Mouse (Mus musculus) lung, embryonic 15.5 days (tissue): Measurements from ENCODE around the gene Gng7. TPM values are rescaled to one million over a fixed set of nuclear protein-coding genes. Genes with fewer than 3 reads are reported as not detected.

Experiments used
- ATAC-seq: fragments of 200-750 bp; cut with Nextera tagmentation; 2 replicates; pipeline ENCODE4 v1.8.0; 2017; ENCODE audit warnings: moderate number of reproducible peaks, borderline replicate concordance; ENCODE audit not compliant: low FRiP score, low TSS enrichment; ENCODE audit errors: extremely low read depth
- H3K27ac ChIP-seq: fragments of 300-500 bp; sonication (generic); 2 replicates; pipeline ENCODE4 v1.5.1; 2015; ENCODE audit warnings: moderate library complexity, mild to moderate bottlenecking, inconsistent platforms
- H3K27me3 ChIP-seq: fragments of 300-500 bp; sonication (generic); 2 replicates; pipeline ENCODE4 v1.6.1; 2015; ENCODE audit warnings: inconsistent platforms
- H3K36me3 ChIP-seq: fragments of 300-500 bp; sonication (generic); 2 replicates; pipeline ENCODE4 v1.6.1; 2015; ENCODE audit warnings: inconsistent platforms
- H3K4me1 ChIP-seq: fragments of 300-500 bp; sonication (generic); 2 replicates; pipeline ENCODE4 v1.6.1; 2015; ENCODE audit warnings: inconsistent platforms
- H3K4me2 ChIP-seq: fragments of 300-500 bp; sonication (generic); 2 replicates; pipeline ENCODE4 v1.6.1; 2015; ENCODE audit warnings: inconsistent platforms, mild to moderate bottlenecking, moderate library complexity
- H3K4me3 ChIP-seq: fragments of 300-500 bp; sonication (generic); 2 replicates; pipeline ENCODE4 v1.5.1; 2015; ENCODE audit warnings: mild to moderate bottlenecking, inconsistent platforms
- H3K9ac ChIP-seq: fragments of 300-500 bp; sonication (generic); 2 replicates; pipeline ENCODE4 v1.6.1; 2015; ENCODE audit warnings: inconsistent platforms
- H3K9me3 ChIP-seq: fragments of 300-500 bp; sonication (generic); 2 replicates; pipeline ENCODE4 v1.6.1; 2016; ENCODE audit warnings: inconsistent platforms
- WGBS: fragments of 180-500 bp; shearing (Covaris S2); methylation state at CpG from one replicate; pipeline ENCODE4 v1.1.7; 2015; 5-methylcytosine and 5-hydroxymethylcytosine counted together
- polyA plus RNA-seq: library from polyadenylated mRNA; unstranded; fragments of >200 nt; fragmentation: Nextera tagmentation; extraction: Ambion mirVana; gene quantifications from 2 replicates; pipeline ENCODE4 v1.2.1, GENCODE M21; 2015

Gng7 gene
- polyA plus RNA-seq, 1 experiment from 2014 or later = 6.6 TPM

DNA sequence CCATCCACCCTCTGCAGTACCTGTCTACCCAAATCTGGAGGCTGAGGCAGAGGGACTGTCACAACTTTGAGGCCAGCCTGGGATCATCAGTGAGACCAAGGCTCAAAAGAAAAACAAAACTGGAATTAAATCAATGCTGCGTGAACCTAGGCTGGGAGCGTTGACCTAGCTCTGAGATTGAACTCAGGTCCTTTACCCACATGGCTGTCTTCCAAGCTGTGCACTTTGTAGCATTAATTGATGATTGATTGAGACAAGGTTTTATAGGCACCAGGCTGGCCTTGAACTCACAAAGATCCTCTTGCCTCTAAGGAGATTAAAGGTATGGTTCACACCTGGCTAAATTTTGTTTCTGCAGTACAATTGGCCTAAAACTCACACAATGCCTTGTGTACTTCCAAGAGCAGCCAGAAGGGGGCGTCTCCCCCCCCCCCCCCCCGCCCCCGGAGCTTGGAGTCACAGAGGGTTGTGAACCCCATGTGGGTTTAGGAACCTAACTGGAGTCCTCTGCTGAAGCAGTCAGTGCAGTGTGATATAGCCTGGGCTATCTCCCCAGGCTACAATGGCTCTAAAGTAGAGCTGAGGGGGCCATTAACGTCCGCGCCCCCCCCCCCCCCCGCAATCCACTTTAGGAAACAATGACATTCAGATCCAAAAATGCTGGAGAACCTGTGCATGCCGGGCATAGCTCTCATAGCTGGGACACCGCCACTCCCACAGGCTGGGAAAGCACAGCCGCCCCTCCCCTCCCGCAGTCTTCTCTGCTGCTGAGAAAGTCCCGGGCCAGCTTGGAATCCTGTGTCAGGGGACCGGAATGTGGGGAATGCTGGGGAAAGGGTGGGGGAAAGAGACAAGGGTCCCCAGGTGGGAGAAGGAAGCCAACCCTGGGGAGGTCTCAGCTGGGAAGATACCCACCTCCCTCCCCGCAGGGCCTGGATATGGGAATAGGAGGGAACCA, 53.9 kb downstream of the Gng7 start:
- Histone ChIP-seq H3K4me3 (no peak overlapping the region), H3K27me3 (no peaks in the 10 kb centered on the region), H3K9me3 (no peaks in the 10 kb centered on the region), H3K4me1 (peaks cover 53% of the 10 kb centered on the region), H3K9ac (0 out of 2 replicates have a peak overlapping the region, but pooled peaks have one; percentile 13), H3K27ac (peak overlapping the region; percentile 96), H3K36me3 (no peaks in the 10 kb centered on the region), H3K4me2 (peak overlapping the region; percentile 39)
- WGBS = 10% methylated on average over 16 of the region's 16 CpGs
- peak; percentile 57; the same call in 1 of the 2 replicates for ATAC-seq

DNA sequence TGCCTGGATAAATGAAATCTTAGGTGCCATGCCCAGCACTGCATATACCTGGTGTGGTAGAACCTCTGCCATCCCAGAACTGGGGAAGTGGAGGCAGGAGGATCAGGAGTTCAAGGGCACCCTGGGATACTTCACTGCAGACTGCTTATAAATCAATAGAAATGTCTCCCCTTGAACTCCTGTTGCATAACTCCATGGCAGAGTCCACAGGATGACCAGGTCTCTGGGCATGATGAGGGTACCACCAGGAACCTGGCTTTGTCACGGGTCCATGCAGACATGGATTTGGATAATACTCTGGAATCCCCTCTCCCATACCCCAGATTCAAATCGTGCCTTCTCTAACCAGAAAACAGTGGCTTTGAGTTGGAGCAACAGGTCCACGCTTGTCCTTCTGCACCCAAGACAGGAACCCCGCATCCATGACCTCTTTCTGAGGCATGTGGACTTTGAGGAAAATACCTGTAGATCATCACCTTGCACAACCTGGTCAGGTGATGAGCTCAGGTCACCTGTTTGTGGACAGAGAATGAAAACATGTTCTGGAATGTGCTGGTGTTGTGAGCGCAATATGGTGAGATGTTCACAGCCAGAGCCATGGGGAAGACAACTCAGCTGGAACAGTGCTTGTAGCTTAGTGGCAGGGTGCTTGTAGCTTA, 55.6 kb downstream of the Gng7 start:
- Histone ChIP-seq H3K9ac (no peak overlapping the region), H3K9me3 (no peaks in the 10 kb centered on the region), H3K4me3 (no peak overlapping the region), H3K27ac (no peak overlapping the region), H3K36me3 (no peaks in the 10 kb centered on the region), H3K4me2 (no peak overlapping the region), H3K27me3 (no peaks in the 10 kb centered on the region), H3K4me1 (peaks cover 59% of the 10 kb centered on the region)
- WGBS = 92% methylated on average over 5 of the region's 5 CpGs
- no peak for ATAC-seq

DNA sequence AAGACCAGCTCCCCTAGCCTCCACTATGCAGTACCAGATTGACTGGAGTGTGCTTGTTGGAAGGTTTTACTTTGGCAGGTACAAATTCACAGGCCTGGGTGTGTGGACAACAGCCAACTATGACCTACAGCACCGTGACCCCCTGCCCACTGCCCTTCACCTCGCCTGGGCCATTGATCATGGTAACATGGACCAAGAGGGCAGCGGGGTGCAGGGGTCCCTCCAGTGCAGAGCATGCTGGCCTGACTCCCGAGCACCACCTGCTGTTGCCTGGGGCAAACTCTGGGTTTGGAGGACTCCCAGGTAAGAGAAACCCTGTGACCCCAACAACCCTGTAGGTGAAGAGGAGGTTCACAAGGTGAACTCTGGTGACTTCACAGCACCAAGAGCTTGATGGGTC, 57.0 kb downstream of the Gng7 start:
- no peak for ATAC-seq
- Histone ChIP-seq H3K27me3 (no peaks in the 10 kb centered on the region), H3K36me3 (no peaks in the 10 kb centered on the region), H3K9me3 (no peaks in the 10 kb centered on the region), H3K27ac (no peak overlapping the region), H3K4me2 (no peak overlapping the region), H3K4me3 (no peak overlapping the region), H3K4me1 (peaks cover 46% of the 10 kb centered on the region), H3K9ac (no peak overlapping the region)
- 63% methylated on average over 4 of the region's 4 CpGs for WGBS

DNA sequence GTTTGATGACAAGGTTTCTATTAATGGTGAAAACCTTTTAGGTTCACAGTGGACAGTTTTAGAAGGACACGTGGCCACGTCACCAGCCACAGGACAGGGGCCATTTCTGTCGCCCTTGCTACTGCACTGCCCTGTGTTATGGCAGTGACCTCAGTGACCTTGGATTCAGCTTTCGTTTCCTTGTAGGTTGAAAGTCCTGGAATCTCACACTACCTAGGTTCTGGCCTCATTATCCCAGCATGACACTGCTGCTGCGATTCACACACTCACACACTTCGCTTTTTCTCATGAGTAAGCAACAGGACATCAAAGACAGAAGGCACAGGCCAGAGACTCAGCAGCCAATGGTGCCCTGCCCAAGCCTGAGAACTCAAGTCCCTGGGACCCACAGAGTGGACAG, 57.8 kb downstream of the Gng7 start:
- Histone ChIP-seq H3K9me3 (no peaks in the 10 kb centered on the region), H3K27ac (no peak overlapping the region), H3K4me3 (no peak overlapping the region), H3K4me1 (peaks cover 37% of the 10 kb centered on the region), H3K27me3 (no peaks in the 10 kb centered on the region), H3K9ac (no peak overlapping the region), H3K36me3 (no peaks in the 10 kb centered on the region), H3K4me2 (no peak overlapping the region)
- no peak for ATAC-seq
- WGBS = 83% methylated on average over 6 of the region's 6 CpGs

DNA sequence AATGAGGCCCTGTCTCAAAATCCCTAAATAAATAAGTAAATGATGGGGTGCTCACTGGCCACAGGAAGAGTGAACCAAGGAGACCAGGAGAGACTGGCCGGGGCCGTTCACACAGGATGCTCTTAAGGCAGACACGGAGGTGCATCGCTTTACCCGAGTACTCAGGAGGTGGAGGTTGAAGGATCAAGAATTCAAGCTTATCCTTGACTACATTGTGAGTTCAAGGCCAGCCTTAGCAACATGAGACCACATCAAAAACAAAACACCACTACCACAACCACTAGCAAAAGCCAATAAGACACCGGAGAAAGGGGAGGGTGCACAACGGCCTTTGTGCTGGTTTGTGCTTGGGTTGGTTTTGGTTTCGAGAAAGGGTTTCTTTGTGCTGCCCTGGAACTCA, 58.4 kb downstream of the Gng7 start:
- Histone ChIP-seq H3K9ac (no peak overlapping the region), H3K4me2 (no peak overlapping the region), H3K9me3 (no peaks in the 10 kb centered on the region), H3K4me1 (peaks cover 31% of the 10 kb centered on the region), H3K27me3 (no peaks in the 10 kb centered on the region), H3K36me3 (no peaks in the 10 kb centered on the region), H3K27ac (no peak overlapping the region), H3K4me3 (no peak overlapping the region)
- WGBS = 91% methylated on average over 8 of the region's 8 CpGs
- ATAC-seq = no peak

DNA sequence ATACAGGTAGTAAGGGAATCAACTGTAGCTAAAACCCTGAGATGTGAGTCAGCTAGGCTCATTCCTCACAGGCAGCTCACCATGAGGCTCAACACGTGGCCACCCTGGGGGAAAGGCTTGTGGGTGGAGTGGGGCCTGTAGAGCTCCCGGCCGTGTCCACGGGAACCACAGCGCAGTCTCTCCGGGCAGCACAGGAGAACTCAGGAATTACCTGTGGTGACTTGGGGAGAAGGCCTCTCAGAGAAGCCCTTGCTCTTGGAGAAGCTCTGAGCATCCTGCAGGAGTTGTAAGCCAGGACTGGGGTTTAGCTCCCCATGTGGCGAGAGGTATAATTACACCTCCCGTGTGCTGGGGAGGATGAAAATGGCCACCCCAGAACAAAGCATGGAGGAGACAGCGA, 59.2 kb downstream of the Gng7 start:
- peaks cover 23% of the 10 kb centered on the region for H3K4me1 ChIP-seq
- no peak for ATAC-seq
- no peaks in the 10 kb centered on the region for H3K36me3 ChIP-seq
- no peak overlapping the region for H3K9ac ChIP-seq
- H3K4me2 ChIP-seq = no peak overlapping the region
- H3K27me3 ChIP-seq = no peaks in the 10 kb centered on the region
- H3K4me3 ChIP-seq = no peak overlapping the region
- peak overlapping the region; percentile 60 for H3K27ac ChIP-seq
- no peaks in the 10 kb centered on the region for H3K9me3 ChIP-seq
- 22% methylated on average over 9 of the region's 9 CpGs for WGBS

DNA sequence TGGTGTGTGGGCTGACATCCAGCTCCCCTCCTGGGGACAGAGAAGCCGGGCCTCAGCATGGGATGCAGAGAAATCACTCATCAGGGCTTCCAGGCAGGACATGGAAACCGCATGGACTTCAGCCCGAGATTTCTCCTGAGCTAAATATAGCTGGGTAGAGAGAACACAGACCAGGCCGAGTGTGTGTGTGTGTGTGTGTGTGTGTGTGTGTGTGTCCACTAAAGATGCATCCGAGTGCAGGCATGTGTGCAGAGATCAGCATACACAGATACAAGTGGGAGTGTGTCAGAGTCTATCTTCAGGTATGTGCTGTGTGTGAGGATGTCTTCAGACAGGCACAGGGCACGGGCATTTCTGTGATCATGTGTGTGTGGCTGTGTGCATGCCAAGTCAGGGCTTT, 59.9 kb downstream of the Gng7 start:
- Histone ChIP-seq H3K4me3 (no peak overlapping the region), H3K9ac (no peak overlapping the region), H3K9me3 (no peaks in the 10 kb centered on the region), H3K4me1 (peaks cover 19% of the 10 kb centered on the region), H3K27ac (peak overlapping the region; percentile 60), H3K36me3 (no peaks in the 10 kb centered on the region), H3K4me2 (no peak overlapping the region), H3K27me3 (no peaks in the 10 kb centered on the region)
- WGBS = 44% methylated on average over 6 of the region's 6 CpGs
- ATAC-seq = peak; percentile 40; the same call in 1 of the 2 replicates

DNA sequence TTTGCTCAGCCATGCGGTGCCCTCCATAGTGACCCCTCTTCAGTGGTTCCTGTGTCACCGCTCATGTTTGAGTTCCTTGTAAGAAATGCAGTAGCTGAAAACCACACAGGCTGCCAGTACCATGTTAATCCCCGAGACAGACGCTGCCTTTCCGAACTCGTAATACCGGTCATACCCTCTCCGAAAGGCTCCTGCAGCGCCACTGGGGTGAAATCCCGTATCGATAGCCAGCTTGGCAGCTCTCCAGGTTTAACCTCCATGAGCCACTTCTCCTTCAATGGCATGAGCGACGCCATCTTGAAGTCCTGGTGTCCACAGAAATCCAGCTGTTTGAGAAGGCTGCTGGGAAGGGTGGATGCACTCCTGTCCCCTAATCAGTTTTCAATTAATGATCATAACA, 60.3 kb downstream of the Gng7 start:
- no peak for ATAC-seq
- no peak overlapping the region for H3K9ac ChIP-seq
- H3K4me3 ChIP-seq = no peak overlapping the region
- 46% methylated on average over 13 of the region's 13 CpGs for WGBS
- H3K36me3 ChIP-seq = no peaks in the 10 kb centered on the region
- no peak overlapping the region for H3K4me2 ChIP-seq
- H3K27ac ChIP-seq = peak overlapping the region; percentile 60
- H3K9me3 ChIP-seq = no peaks in the 10 kb centered on the region
- H3K4me1 ChIP-seq = peaks cover 20% of the 10 kb centered on the region
- H3K27me3 ChIP-seq = no peaks in the 10 kb centered on the region

DNA sequence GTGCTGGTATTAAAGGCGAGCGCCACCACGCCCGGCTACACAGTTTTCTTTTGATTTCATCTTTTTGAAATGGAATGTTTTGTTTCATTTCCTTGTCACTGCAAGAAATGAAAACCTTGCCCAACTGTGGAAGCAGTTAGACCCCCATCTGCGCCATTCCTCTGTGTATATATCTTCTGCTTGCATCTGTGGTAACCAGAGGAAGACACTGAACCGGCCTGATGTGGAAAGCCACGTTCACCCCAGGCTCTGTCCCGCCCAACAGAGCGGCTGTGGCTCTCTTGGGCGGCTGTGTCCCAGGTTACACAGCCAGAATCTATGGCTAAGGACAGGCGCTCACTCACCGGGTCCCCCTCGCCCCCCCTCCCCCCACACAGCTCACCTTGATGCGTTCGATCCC, 62.3 kb downstream of the Gng7 start:
- Histone ChIP-seq H3K4me3 (no peak overlapping the region), H3K9ac (no peak overlapping the region), H3K4me1 (peaks cover 39% of the 10 kb centered on the region), H3K9me3 (no peaks in the 10 kb centered on the region), H3K36me3 (no peaks in the 10 kb centered on the region), H3K27me3 (no peaks in the 10 kb centered on the region), H3K4me2 (no peak overlapping the region), H3K27ac (no peak overlapping the region)
- WGBS = 66% methylated on average over 15 of the region's 15 CpGs
- no peak for ATAC-seq

DNA sequence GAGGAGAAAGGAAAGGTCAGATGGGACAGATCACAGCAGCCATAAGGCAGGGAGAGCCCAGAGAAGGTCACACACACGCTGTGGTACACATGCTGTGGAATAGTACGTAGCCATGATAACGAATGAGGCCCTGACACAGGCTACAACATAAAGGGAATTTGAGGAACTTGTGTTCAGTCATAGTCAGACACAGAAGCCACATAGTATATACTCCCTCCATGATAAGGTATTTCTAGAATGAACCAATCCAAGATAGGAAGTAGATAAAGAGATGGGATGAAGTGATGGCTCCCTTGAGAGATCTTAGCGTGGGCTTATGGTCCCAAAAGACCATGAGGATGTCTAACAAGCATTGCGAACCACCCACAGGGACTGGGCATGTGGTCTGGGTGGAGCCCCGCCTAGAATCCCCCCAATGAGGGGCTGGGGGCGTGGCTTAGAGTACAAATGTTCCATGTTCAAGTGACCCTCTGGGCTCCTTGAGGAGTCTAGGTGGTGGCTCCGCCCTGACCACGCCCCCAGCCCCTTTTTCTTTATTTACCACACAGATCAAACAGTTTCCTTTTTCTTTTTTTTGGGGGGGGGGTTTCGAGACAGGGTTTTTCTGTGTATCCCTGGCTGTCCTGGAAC, 62.9 kb downstream of the Gng7 start:
- H3K9ac ChIP-seq = no peak overlapping the region
- no peaks in the 10 kb centered on the region for H3K36me3 ChIP-seq
- no peak for ATAC-seq
- WGBS = 74% methylated on average over 10 of the region's 10 CpGs
- H3K4me3 ChIP-seq = no peak overlapping the region
- no peak overlapping the region for H3K27ac ChIP-seq
- H3K9me3 ChIP-seq = no peaks in the 10 kb centered on the region
- peaks cover 45% of the 10 kb centered on the region for H3K4me1 ChIP-seq
- no peak overlapping the region for H3K4me2 ChIP-seq
- H3K27me3 ChIP-seq = no peaks in the 10 kb centered on the region

DNA sequence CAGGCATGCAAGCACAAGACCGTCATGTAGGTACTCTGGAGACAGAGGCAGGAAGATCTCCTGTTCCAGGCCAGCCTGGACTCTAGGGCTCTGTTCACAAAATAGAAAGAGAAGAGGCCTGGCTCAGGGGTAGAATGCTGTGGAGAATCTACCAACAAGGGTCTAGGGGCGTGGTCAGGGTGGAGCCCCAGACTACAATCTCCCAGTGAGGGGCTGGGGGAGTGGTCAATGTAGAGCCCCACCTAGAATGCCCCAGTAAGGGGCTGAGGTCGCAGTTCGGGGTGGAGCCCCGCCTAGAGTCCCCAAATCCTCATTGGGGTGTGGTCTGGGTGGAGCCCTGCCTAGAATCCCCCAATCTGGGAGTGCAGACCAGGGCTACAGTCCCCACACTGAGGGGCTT, 64.4 kb downstream of the Gng7 start:
- ATAC-seq = no peak
- Histone ChIP-seq H3K4me1 (peaks cover 41% of the 10 kb centered on the region), H3K4me2 (no peak overlapping the region), H3K9me3 (no peaks in the 10 kb centered on the region), H3K9ac (no peak overlapping the region), H3K27ac (no peak overlapping the region), H3K4me3 (no peak overlapping the region), H3K36me3 (no peaks in the 10 kb centered on the region), H3K27me3 (no peaks in the 10 kb centered on the region)
- WGBS = 37% methylated on average over 5 of the region's 5 CpGs

DNA sequence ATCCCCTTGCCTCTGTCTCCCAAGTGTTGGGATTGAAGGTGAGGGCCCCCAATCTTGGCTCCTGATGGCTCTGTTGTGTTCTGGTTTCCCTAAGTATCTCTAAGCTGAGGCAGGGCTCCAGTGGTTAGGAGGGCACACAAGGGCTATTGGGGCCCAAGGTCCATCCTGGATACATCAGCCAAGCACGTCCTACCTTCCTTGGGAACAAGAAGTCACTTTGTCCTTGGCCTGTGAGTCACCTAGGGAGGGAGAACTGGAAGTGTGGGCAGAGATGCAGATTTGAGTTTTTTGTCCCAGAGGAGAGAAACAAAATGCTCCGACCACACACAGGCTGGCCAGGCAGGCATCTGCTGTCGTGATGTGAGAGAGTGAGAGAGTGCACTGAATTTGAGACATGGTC, 65.7 kb downstream of the Gng7 start:
- H3K27ac ChIP-seq = no peak overlapping the region
- no peak overlapping the region for H3K4me3 ChIP-seq
- no peak for ATAC-seq
- H3K27me3 ChIP-seq = no peaks in the 10 kb centered on the region
- WGBS = 72% methylated on average over 3 of the region's 3 CpGs
- H3K9ac ChIP-seq = no peak overlapping the region
- peaks cover 30% of the 10 kb centered on the region for H3K4me1 ChIP-seq
- no peak overlapping the region for H3K4me2 ChIP-seq
- H3K36me3 ChIP-seq = no peaks in the 10 kb centered on the region
- no peaks in the 10 kb centered on the region for H3K9me3 ChIP-seq
